Mouse (Mus musculus) forebrain, embryonic 10.5 days (tissue): ENCODE results near the gene Slc30a10. TPM values are rescaled to one million over a fixed set of nuclear protein-coding genes. Genes with fewer than 3 reads are reported as not detected.
A peak's percentile ranks its signal among the peaks of the same experiment; 100 is the strongest.

Experiments used
- DNase-seq: peaks from one replicate; pipeline ENCODE4 v3.0.0-alpha.2; 2017; ENCODE audit warnings: low spot score; ENCODE audit errors: extremely low spot score
- H3K27ac ChIP-seq: fragments of 300-500 bp; sonication (generic); 2 replicates; pipeline ENCODE4 v1.5.1; 2016; ENCODE audit warnings: mild to moderate bottlenecking
- H3K27me3 ChIP-seq: fragments of 300-500 bp; sonication (generic); 2 replicates; pipeline ENCODE4 v1.6.1; 2016; ENCODE audit warnings: mild to moderate bottlenecking; ENCODE audit not compliant: poor library complexity, severe bottlenecking
- H3K36me3 ChIP-seq: fragments of 300-500 bp; sonication (generic); replicated peaks from 2 replicates; pipeline ENCODE4 v1.6.1; 2016; ENCODE audit warnings: mild to moderate bottlenecking, moderate library complexity
- H3K4me1 ChIP-seq: fragments of 300-500 bp; sonication (generic); 2 replicates; pipeline ENCODE4 v1.6.1; 2016
- H3K4me3 ChIP-seq: fragments of 300-500 bp; sonication (generic); 2 replicates; pipeline ENCODE4 v1.5.1; 2016; ENCODE audit warnings: mild to moderate bottlenecking, moderate library complexity
- H3K9me3 ChIP-seq: fragments of 300-500 bp; sonication (generic); 2 replicates; pipeline ENCODE4 v1.6.1; 2016; ENCODE audit warnings: mild to moderate bottlenecking, moderate library complexity
- WGBS: fragments of 180-500 bp; shearing (Covaris S2); methylation state at CpG from one replicate; pipeline ENCODE4 v1.1.7; 2016; 5-methylcytosine and 5-hydroxymethylcytosine counted together
- polyA plus RNA-seq: library from polyadenylated mRNA; unstranded; fragments of >200 nt; fragmentation: Nextera tagmentation; extraction: Ambion mirVana; gene quantifications from 2 replicates; pipeline ENCODE4 v1.2.1, GENCODE M21; 2016

The Slc30a10 gene
- polyA plus RNA-seq, 1 experiment from 2014 or later, result 2.0 TPM

DNA sequence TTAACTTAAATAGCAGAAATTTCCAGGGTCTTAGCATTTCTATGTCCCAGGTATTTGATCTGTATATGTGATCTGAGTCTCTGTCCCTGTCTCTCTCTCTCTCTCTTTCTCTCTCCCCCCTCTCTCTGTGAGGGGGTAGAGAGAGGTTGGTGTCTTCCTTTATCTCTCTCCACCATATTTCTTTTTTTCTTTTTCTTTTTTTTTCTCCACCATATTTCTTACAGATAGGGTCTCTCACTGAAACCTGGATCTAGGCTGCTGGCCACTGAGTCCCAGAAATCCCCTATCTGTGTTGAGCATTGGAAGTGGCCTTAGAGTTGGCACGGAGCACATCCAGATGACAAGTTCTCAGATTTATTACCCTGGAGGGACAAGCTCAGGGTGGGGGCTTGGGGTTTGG, 18.8 kb downstream of the Slc30a10 start:
- Histone ChIP-seq H3K27ac (peak overlapping the region; percentile 57; the same call in 1 of the 2 replicates), H3K9me3 (no peaks in the 10 kb centered on the region), H3K27me3 (no peaks in the 10 kb centered on the region), H3K4me1 (peaks cover 4% of the 10 kb centered on the region), H3K36me3 (no peaks in the 10 kb centered on the region), H3K4me3 (no peak overlapping the region)
- 95% methylated on average over 1 of the region's 1 CpGs for WGBS
- no peak for DNase-seq

DNA sequence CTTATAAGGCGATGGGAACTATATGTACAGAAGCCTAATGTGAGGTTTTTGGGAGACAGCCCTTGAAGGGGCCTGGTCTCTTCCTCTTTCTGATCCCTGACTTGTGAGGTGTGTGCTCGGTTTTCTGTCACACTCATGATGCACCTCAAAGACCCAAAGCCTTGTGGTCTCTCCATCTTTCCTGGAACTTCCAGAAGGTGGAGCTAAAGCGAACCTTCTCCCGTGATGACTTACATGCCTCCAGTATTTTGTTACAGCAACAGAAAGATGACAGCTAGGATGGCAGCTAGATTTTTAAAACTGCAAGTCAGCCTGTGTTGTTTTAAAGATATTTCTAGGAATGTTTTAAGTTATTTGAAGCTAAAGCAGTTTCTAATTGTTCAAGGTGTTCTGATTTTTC, 25.2 kb downstream of the Slc30a10 start:
- no peaks in the 10 kb centered on the region for H3K27me3 ChIP-seq
- no peaks in the 10 kb centered on the region for H3K9me3 ChIP-seq
- no peak for DNase-seq
- 91% methylated on average over 4 of the region's 4 CpGs for WGBS
- no peak overlapping the region for H3K4me3 ChIP-seq
- H3K36me3 ChIP-seq, result no peaks in the 10 kb centered on the region
- H3K4me1 ChIP-seq, result peaks cover 19% of the 10 kb centered on the region
- no peak overlapping the region for H3K27ac ChIP-seq

DNA sequence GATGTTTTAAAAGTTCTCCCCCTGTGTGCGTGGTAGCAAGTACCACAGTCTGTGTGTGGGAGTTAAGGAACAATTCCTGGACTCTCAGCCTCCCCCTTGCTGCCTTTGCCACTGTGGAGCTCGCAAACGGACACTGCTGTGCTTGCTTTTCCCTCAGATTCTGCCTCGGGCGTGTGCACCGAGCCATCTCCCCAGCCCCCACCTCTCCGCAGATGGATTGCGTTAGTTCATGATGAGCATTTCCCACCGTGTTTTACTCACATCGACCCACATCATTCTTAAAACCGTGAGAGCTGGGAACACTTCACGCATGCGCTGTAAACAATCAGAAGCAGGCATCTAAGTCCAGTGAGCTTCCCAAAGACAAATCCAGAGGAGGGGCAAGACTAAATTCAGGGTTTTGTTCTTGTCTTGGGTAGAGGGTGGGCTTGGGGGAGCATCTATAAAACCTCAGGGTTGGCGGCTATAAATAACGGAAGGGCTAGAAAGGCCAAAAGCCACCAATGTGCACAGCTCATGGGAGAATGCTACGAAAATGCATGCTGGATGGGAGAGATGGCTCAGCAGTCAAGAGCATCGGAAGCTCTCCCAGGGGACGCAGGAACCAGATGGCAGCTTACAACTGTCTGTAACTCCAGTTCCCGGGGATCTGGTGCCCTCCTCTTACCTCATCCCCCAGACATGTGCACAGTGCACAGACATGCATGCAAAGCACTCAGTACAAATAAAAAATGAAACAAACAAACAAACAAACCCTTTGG, 27.5 kb downstream of the Slc30a10 start:
- WGBS, result 65% methylated on average over 19 of the region's 19 CpGs
- Histone ChIP-seq H3K27me3 (no peaks in the 10 kb centered on the region), H3K36me3 (no peaks in the 10 kb centered on the region), H3K4me3 (0 out of 2 replicates have a peak overlapping the region, but pooled peaks have one; percentile 14), H3K9me3 (no peaks in the 10 kb centered on the region), H3K4me1 (peaks cover 19% of the 10 kb centered on the region), H3K27ac (peak overlapping the region; percentile 67)
- DNase-seq, result peak; percentile 36

DNA sequence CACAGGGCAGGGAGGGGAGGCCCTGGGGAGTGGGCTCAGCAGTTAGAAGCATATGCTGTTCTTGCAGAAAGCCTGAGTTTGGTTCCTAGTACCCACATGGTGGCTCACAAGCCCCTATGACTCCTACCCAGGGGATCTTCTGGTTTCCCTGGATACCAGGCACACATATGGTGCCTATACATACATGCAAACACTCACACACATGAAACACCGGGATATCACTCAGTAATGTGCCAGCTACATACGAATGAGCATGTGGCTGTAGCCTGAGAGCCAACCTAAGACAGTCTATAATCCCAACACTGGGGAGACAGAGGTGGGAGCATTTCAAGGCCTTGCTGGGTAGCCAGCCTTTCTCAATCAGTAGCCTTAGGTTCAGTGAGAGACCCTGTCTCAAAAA, 28.1 kb downstream of the Slc30a10 start:
- H3K4me3 ChIP-seq, result no peak overlapping the region
- no peaks in the 10 kb centered on the region for H3K9me3 ChIP-seq
- H3K4me1 ChIP-seq, result peaks cover 19% of the 10 kb centered on the region
- WGBS, result 94% methylated on average over 2 of the region's 2 CpGs
- no peak for DNase-seq
- no peaks in the 10 kb centered on the region for H3K36me3 ChIP-seq
- H3K27ac ChIP-seq, result peak overlapping the region; percentile 67
- no peaks in the 10 kb centered on the region for H3K27me3 ChIP-seq

DNA sequence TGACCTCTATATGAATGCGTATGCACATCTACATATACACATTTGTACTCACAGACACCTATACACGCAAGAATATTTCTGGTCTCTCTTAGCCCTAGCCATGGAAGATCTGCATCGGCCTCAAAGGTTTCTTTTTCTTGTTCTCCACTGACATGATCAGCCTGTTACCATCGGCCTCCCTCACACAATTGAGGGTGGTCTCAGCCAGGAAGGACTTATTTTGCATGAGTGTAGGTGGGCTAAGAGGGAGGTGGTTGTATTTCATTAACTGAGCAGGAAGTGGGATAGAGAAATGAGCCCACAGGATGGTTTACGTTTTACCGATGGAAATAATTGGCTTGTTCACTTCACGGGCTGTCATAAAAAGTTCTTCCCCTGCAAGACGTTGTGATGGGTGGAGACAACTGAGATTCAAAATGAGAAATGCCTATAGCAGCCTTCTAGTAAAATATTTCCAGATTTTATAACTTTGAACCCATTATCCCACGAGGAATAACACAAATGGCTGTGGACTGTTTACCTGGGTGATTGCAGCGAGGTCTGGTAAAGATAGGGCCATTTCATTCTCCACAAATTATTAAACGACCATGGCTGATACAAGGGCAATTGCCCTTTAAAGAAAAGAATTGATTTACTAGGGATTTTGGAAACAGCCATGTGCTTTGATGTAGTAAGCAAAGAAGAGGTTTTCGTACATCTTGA, 28.9 kb downstream of the Slc30a10 start:
- H3K36me3 ChIP-seq, result no peaks in the 10 kb centered on the region
- no peak overlapping the region for H3K27ac ChIP-seq
- 87% methylated on average over 12 of the region's 12 CpGs for WGBS

DNA sequence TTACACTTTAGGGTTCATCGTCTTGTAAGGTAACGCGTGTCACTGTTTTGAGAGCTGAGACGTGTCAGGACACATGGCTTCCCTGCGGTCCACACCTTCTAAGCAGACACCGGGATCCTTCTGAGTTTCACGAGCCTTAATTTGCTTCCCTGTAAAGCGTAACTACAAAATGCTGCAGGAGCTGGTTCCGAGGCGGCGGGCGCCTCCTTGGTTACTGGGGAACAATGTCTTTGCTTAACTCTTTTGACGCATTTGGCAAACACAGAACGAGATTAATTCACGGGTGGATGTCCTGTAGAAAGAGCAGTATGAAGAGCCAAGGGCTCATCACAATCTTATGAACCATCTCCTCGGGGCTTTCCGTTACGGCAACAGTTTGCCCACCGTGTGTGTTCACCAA, 29.6 kb downstream of the Slc30a10 start:
- H3K9me3 ChIP-seq, result no peaks in the 10 kb centered on the region
- no peaks in the 10 kb centered on the region for H3K36me3 ChIP-seq
- no peak overlapping the region for H3K4me3 ChIP-seq
- H3K27me3 ChIP-seq, result no peaks in the 10 kb centered on the region
- 0 out of 2 replicates have a peak overlapping the region, but pooled peaks have one; percentile 11 for H3K27ac ChIP-seq
- DNase-seq, result no peak
- WGBS, result 82% methylated on average over 19 of the region's 19 CpGs
- peaks cover 28% of the 10 kb centered on the region for H3K4me1 ChIP-seq

More for the DNA sequence above, 28.9 kb downstream of the Slc30a10 start:
- no peak for DNase-seq
- H3K4me1 ChIP-seq, result peaks cover 20% of the 10 kb centered on the region
- H3K27me3 ChIP-seq, result no peaks in the 10 kb centered on the region
- no peaks in the 10 kb centered on the region for H3K9me3 ChIP-seq
- no peak overlapping the region for H3K4me3 ChIP-seq

DNA sequence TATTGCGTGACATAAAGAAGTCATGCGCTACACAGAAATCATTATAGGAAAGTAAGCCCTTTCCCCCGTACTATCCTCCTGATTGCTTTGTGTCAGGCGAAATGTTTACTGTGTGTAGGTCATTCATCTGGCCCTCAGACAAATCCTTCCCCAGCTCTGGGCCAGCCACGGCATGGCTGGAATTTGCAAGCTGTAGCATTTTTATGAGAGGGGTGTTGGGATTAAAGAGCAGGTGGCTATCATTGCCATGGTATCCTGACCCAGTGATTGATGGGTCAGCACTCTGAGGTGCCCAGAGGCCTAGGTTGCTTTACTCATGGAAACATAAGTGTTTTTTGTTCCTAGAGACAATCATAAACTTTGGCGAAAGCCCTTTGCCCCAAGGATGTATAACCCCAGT, 35.2 kb downstream of the Slc30a10 start:
- Histone ChIP-seq H3K27me3 (no peaks in the 10 kb centered on the region), H3K4me3 (no peak overlapping the region), H3K36me3 (no peaks in the 10 kb centered on the region), H3K9me3 (no peaks in the 10 kb centered on the region), H3K27ac (no peak overlapping the region), H3K4me1 (peaks cover 30% of the 10 kb centered on the region)
- 76% methylated on average over 6 of the region's 6 CpGs for WGBS
- no peak for DNase-seq

DNA sequence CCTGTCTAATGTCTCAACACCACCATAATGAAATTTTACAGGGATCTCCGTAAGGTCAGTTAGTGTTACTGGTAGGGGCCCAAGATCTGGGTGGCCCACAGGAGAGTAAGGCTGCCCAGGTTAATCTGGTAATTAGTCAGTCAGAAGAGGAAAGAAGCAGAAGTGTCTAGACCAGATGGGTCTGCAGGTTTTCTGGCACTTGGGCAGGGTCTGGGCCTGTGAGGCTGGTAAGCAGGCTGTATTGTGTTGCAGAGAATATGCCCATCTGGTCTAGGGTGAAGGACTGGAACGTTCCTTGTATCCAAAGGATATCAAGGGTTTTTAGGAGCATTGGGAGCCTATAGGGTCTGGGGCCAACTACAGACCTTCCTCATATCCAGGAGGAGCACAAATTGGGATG, 36.0 kb downstream of the Slc30a10 start:
- no peak overlapping the region for H3K27ac ChIP-seq
- H3K4me3 ChIP-seq, result no peak overlapping the region
- H3K4me1 ChIP-seq, result peaks cover 30% of the 10 kb centered on the region
- no peaks in the 10 kb centered on the region for H3K27me3 ChIP-seq
- no peaks in the 10 kb centered on the region for H3K9me3 ChIP-seq
- WGBS, result 92% methylated on average over 2 of the region's 2 CpGs
- no peaks in the 10 kb centered on the region for H3K36me3 ChIP-seq
- no peak for DNase-seq

DNA sequence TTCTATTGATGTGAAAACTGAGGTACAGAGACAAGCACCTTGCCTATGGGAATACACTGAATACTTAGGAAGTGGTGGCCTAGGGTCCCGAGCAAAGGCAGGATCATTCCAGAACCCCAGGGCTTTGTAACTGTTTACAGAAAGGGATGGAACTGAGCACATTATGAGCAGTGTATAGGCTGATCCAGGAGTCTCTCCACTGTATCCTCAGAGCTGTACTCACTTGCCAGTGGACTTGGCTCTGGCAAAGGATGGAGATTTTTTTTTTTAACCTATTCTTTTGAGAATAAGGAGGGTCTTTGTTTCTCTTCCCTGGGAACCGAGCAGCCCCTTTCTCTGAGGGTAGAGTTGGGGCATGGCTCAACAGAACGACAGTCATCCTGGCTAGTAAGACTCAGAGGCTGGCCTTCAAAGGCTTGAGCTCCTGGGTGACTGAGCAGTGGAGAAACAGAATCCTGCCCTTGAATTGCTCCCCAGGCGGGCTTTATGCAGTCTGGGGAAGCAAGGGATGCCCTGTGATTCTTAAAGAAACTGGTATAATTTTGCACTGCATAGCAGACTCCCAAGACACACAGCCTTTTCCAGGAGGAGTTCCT, 38.9 kb downstream of the Slc30a10 start:
- Histone ChIP-seq H3K27me3 (no peaks in the 10 kb centered on the region), H3K36me3 (no peaks in the 10 kb centered on the region), H3K4me3 (no peak overlapping the region), H3K4me1 (peaks cover 30% of the 10 kb centered on the region), H3K9me3 (no peaks in the 10 kb centered on the region), H3K27ac (peak overlapping the region; percentile 40; the same call in 1 of the 2 replicates)
- WGBS, result 34% methylated on average over 4 of the region's 4 CpGs
- no peak for DNase-seq

DNA sequence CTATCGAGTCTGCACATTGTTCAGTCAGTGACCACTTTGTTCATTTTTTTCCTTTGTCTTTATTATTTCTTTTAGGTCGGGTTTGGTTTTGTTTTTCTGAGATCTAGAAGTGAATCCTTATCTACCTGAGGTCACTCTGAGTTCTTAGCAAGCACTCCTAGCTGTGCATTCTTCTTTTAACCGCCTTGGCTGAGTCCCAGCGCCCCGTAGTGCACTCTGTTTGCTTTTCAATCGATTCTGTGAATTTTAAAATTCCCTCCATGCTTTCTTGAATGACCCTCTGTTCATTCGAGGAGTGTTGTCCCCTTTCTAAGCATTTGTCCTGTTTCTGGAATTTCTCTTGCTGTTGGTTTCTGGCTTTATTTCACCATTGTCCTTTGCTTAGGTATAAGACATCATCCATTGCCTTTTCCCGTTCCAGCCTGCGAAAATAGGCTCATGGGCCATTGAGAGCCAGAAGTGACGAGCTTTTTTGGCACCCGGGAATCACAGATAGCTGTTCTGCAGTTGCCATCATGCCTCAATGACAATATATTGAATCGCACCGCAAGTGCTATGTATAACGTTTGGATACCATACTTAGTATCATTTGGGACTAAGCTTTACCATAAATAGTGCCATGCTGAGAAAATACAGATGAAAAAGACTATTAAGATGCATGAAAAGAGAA, 42.3 kb downstream of the Slc30a10 start:
- Histone ChIP-seq H3K36me3 (no peaks in the 10 kb centered on the region), H3K4me1 (peaks cover 12% of the 10 kb centered on the region), H3K27ac (no peak overlapping the region), H3K27me3 (no peaks in the 10 kb centered on the region), H3K9me3 (no peaks in the 10 kb centered on the region), H3K4me3 (no peak overlapping the region)
- WGBS, result 79% methylated on average over 14 of the region's 14 CpGs
- DNase-seq, result no peak

DNA sequence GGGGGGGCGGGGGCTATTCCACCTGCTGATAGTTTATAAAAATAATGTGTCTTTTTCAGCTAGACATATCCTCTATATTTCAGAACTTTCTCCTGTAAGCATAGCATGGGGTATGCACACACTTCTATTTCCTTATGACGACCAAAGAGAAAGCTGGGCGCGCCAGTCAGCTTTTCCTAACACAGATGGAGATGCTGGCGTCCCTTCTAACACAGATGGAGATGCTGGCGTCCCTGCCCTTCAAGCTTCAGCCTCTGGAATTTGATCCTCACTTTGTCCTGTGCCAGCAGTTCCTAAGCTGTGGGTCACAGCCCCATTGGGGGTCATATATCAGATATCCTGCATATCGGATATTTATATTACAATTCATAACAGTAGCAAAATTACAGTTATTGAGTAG, 46.0 kb downstream of the Slc30a10 start:
- no peaks in the 10 kb centered on the region for H3K9me3 ChIP-seq
- no peaks in the 10 kb centered on the region for H3K4me1 ChIP-seq
- no peak overlapping the region for H3K4me3 ChIP-seq
- no peaks in the 10 kb centered on the region for H3K27me3 ChIP-seq
- DNase-seq, result no peak
- H3K36me3 ChIP-seq, result no peaks in the 10 kb centered on the region
- 79% methylated on average over 7 of the region's 7 CpGs for WGBS
- H3K27ac ChIP-seq, result no peak overlapping the region

DNA sequence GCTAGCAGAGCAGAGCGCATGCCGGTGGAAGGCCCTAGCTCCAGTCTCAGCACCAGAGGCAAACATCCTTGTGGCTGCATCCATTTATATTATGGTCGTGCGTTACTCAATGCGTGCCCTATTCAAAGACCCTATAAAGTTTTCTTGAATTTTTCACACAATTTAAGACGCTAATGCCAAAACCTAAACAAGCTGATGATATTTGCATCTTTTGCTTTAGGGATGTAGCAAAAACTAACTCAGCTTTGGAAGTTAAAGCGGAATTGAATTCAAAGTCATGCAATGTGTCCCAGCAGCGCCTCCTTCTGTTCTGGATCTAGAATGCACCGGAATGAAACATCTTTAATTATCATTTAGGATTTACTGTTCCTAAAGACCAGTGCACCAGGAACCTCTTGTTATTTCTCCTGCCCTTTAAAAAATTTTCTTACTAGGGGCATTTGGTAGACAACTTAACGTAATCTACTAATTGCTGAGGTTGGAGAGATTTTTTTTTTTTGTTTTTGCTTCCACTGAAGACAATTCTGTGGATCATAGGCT, 47.2 kb downstream of the Slc30a10 start:
- no peak overlapping the region for H3K4me3 ChIP-seq
- no peak overlapping the region for H3K27ac ChIP-seq
- no peaks in the 10 kb centered on the region for H3K4me1 ChIP-seq
- WGBS, result 31% methylated on average over 10 of the region's 10 CpGs
- H3K9me3 ChIP-seq, result no peaks in the 10 kb centered on the region
- H3K27me3 ChIP-seq, result no peaks in the 10 kb centered on the region
- DNase-seq, result no peak
- H3K36me3 ChIP-seq, result no peaks in the 10 kb centered on the region
